Mouse (Mus musculus) heart, postnatal 0 days (tissue): Measurements from ENCODE around the gene Slc25a22.

Experiments
- CTCF ChIP-seq: IDR thresholded peaks from 2 replicates; pipeline ENCODE4 v1.5.1; 2016; ENCODE audit warnings: antibody characterized with exemption, control low read depth, low read depth
- EP300 ChIP-seq: IDR thresholded peaks from 2 replicates; pipeline ENCODE4 v1.6.1; 2016; ENCODE audit warnings: antibody characterized with exemption, low read depth

DNA sequence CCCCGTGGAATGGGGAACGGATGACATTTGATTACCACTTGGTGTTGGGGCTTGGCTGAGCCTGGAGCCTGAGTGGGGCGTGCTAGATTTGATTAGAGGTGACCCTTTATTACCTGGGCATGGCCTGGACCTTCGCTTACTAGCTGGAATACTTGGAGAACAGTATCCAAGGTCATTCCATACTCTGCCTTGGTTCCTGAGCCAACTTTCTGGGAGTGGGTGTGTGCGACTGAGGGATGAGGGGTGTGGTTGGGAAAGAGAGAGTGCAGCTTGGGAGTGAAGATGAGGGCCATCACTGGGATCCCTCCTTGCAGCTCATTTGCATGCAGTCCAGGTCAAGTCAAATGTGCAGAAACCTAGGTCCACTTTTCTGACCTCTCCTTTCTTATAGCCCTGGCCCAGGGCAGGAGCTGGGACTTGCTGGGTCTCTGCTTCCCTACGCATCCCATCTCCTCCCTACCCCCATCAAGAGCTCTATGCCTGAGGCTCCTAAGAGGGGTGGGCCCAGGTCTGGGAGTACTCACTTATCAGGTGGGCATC lies 45.5 kb upstream of the Slc25a22 start:
- TF ChIP-seq CTCF, result no peak
- no peak for TF ChIP-seq EP300
